Mouse (Mus musculus): ENCODE results near the gene Depp1.

DNA sequence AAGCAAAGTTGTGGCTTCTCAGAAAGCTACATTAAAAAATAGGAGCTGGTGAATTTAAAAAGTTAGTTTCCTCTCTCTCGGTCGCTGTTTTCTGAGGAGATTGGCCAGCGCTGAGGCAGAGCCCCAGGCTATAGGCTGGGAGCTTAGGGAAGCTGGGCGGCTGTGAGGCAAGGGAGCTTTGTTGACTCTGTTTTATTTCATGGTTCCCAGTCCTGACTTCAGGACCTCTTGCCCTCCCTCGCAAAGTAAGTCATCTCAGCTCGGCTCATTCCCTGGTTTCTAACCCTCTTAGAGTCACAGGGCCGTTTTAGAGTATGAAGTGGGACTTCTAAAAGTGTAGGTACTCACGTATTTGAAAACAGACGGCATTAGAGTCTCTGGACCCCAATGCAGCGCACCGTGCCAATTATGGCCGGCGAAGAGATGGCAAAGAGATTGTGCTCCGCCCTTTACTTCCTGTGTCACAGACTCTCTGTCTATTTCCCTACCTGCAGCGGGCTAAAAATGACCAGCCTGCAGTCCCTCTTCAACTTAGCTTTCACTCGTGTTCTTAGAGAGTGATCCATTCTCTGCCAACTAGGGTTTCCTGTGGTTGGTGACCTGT lies 24.0 kb downstream of the Depp1 start:
- no peak for TF ChIP-seq CTCF (IDR thresholded peaks at IDR 0.05; ENCODE audit: insufficient read depth, low read depth, low read length)
- TF ChIP-seq POLR2A (IDR thresholded peaks at IDR 0.05; ENCODE audit: insufficient read depth, low read depth, low read length), result no peak
